Mouse (Mus musculus): Measurements from ENCODE around the gene Cga.

Cga gene

DNA sequence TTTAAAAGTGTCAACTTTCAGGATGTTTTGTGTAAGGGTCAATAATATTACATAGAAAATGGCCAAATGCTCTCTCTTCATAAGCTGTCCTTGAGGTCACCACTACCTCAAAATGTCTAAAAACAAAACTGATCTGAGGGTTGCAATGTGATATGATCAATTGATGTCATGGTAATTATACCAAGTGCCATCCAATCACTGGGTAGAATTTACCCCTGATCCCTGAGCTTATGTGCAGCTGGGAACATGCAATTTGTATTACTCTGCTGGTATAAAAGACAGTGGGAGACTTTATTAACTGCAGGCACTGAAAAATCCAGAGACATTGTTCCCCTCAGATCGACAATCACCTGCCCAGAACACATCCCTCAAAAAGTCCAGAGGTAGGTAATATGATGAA, at the start of gene Cga:
TSS of gene Cga (plus strand) at position 301 of the 400 bp plus-strand sequence.
- DNase-seq (ENCODE audit: low spot score), result no peak

DNA sequence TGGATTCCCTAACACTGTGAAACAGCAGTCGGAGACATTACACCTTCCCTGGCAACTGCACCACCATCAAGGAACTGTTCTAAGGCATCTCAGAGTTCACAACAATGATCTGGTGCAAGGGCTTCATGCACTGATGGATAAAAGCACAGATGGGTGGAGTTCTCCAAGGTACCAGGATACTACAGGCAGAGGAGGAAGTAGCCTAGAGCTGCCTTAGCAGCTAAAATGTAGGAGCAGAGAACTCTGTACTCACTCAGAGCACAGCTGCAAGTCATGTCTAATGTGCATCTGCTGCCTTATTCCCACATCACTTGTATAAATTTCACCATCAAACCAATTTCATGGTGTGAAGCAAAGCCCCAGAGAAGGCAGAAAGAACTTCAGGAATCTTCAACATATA, 49.7 kb upstream of the Cga start:
- no peak for DNase-seq (ENCODE audit: low spot score)

DNA sequence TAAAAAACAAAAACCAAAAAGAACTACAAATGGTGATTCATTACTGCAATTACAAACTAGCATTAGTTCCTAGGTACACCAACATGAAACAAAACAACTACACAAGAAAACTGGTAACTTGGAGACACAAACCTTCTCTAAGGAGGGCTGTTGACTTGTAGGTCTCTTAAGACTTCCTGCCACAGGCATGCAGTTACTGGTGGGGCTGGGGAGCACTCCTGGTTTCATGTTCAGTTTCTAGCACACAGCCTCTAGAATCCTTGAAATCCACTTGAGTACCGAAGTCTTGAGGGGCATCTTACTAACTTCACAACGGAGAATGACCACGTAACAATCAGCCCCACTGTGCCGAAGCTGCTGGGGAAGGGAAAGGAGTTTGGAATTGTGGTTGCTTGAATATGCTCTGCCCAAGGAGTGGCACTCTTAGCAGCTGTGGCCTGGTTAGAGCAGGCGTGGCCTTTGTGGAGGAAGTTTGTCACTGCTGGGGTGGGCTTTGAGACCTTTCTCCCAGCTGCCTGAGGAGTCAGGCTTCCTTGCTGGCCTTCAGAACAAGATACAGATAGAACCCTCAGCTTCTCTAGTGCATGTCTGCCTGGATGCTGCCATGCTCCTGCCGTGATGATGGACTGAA, 45.8 kb upstream of the Cga start:
- no peak for DNase-seq (ENCODE audit: low spot score)

DNA sequence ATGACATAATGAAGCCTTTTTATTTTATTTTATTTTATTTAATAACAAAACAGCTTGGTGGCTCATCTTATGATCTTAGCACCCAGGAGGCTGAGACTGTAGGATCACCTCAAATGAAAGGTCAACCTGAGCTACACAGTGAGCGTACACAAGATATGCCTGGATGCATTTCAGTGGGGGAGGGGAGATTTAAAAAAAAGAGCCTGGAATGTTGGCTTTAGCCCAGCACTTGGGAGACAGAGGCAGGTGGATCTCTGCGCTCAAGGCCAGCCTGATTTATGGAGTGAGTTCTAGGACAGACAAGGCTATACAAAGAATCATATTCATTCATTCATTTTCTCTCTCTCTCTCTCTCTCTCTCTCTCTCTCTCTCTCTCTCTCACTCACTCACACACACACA, 43.4 kb upstream of the Cga start:
- no peak for DNase-seq (ENCODE audit: low spot score)

DNA sequence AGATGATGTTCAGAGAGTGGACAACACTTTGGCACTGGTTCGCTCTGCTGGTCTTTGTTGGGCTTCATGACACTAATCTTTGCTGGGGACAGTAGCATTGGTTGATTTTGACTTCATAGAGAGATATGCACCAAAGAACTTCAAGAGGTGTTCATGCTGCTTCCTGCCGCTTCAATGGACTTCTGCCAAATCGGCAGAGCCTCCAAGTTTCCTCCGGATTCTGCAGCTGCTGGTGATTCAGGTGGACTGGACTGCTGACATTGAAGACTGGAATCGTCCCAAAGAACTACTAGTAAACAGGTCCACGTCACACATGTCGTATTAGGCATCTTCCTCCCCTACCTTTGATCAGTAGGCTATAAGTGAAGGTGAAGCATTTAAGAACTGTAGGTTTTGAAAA, 41.5 kb upstream of the Cga start:
- DNase-seq (ENCODE audit: low spot score), result no peak

DNA sequence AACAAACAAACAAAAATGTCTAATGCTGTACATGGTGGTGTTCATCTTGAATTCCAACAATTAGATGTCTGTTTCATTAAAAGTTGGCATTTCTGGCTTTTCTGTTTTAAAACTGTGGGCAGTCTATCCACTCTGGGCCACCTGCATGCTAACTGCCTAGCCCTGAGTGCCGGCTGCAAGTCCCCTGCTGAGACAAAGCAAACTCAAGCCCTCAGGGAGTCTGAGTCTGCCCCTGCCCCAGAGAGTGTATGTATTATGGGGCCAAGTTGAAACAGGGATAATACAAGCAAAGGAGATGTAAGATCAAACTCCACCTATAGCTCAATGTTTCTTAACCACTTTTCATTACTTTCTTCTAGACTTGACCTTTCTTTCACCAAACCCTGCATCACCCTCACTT, 37.6 kb upstream of the Cga start:
- DNase-seq (ENCODE audit: low spot score), result no peak

DNA sequence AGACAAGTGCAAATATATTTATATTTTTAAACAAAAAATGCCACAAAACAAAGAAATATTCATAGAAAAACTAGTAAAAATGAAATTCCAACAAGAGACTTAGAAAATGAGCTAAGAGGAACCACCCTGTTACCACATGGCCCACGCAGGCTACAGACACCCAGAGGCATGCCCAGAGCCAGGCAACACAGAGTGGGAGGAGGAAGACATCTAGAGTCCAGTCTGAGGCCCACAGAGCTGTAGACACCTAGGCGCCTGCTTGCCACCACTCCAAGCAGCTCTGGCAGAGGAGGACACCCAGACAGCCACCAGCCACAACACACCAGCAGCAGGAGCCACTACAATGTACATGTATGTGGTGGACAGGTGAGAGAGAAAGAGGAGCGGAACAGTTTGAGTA, 34.7 kb upstream of the Cga start:
- no peak for DNase-seq (ENCODE audit: low spot score)

DNA sequence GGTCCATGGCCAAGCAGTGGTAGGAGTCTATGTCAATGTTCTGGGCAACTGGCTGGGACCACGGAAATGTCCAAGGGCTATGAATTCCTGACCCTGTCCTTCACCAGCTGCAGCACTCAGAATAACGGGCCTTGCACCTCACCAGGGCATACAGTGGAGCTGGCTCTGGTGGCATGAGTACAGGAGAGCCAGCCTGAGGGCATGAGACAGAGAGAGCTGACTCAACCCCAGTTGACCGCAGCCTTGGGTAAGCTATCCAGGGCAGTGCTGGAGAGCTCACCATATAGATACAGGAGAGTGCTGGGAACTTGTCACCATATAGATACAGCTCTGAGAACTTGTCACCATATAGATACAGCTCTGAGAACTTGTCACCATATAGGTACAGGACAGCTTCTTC, 34.2 kb upstream of the Cga start:
- no peak for DNase-seq (ENCODE audit: low spot score)

DNA sequence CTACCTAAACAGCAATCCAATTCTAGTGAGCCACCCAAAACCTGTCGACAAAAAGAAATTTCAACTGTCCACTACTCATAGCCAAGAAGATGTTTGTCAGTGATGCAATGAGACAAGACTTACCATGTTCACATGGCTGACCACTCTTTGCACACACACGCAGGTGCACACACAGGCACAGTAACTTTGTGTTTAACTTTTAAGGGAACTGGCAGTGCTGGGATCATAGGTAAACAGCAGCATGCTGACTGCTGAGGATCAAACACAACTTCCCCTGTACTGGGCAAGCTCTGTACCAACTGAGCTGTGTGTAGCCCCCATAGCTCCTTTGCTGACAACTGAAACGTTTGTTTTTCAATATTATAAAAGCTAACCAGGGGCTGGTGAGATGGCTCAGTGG, 32.1 kb upstream of the Cga start:
- no peak for DNase-seq (ENCODE audit: low spot score)

DNA sequence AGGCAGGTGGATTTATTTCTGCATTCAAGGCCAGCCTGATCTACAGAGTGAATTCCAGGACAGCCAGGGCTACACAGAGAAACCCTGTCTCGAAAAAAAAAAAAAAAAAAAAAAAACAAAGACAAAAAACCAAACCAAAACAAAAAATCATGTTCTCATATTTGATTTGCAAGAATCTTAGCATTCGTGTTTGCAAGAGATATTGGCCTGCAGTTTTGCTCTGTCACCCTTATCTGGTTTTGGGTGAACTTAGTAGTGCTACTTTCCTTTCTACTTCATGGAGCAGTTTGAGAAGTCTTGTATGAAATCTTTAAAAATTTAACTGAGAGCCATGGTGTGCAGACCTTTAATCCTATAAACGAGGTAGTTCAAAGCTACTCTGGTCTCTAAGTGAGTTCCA, 23.8 kb upstream of the Cga start:
- no peak for DNase-seq (ENCODE audit: low spot score)

DNA sequence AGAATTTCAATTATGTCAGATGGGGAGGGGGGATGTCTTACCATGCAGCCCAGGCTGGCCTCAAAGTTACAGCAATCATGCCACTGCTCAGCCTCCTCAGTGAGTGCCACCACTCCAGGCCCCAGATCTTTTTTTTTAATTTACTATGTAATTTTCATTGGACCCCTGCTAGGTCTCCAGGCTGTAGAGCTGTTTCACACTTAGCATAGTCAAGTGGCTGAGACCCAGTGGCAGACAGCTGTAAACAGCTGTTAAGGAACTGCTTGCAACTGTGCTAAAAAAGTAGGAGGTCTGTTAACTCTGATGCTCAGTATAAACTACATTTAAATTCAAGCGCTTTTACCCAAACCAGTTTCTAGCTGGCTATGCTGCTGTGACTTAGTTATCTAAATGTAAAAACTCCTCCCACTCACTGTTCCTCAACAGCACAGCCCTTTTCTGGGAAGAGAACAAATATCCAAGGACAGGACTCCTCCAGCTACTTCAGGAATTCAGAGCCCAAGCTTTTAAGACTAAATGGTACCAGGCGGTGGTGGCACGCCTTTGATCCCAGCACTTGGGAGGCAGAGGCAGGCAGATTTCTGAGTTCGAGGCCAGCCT, 20.6 kb upstream of the Cga start:
- no peak for DNase-seq (ENCODE audit: low spot score)

DNA sequence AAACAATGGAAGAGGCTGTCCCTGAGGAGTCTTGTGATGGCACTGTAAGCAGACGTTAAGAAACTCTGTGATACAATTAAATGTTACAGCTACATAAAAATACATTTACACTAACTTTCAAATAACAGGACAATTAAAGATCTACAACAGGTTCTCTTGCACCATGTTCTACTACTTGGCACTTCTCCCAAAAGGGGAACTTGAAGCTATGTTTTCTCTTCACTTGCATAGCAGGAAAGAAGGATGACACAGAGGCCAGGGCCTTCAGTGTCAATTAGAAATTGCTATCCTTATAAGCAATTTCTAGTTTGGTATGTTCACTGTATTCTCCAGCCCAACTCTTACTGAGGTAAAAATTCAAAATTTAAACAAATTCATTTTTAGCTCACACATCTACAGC, 19.3 kb upstream of the Cga start:
- DNase-seq (ENCODE audit: low spot score), result no peak

DNA sequence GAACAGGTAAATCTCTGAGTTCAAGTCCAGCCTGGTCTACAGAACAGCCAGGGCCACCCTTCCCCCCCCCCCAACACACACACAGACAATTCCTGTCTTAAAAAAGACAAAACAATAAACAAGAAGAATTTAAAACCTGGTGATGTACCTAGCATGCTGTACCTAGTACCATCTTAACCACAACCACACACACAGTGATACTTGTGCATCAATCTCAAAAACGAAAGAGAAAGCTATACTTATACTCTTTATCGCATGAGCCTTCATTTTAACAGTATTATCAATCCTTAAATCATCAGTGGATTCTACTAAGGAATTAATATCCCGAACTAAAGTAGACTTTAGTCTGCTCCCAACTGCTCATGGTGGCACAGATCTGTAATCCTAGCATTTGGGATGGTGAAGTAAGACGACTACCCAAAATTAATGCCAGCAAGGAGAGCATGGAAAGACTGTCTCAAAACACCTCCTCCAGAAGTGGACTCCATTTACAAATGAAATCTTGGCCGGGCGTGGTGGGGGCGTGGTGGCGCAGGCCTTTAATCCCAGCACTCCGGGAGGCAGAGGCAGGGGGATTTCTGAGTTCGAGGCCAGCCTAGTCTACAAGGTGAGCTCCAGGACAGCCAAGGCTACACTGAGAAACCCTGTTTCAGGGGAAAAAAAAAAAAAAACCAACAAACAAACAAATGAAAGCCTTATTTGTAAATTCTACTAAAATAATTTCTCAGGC, 12.5 kb upstream of the Cga start:
- DNase-seq (ENCODE audit: low spot score), result no peak

DNA sequence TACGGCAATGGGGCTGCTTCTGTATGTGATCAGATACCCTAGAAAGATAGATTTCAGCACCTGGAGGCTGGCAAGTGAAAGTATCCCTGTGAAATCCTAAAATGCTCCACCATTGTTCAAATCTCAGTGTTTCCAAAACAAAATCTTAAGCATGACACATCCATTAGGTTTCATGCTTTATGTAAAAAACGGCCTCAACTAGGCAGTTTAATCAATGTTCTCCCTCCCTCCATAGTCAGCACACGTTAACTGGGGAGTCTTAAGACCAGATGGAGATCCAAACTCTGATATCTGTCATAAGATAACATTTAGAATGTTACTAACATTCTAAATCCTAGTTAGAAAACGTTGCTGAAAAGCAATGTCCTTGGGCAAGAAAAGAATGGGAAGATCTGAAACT, 11.7 kb upstream of the Cga start:
- DNase-seq (ENCODE audit: low spot score), result no peak

DNA sequence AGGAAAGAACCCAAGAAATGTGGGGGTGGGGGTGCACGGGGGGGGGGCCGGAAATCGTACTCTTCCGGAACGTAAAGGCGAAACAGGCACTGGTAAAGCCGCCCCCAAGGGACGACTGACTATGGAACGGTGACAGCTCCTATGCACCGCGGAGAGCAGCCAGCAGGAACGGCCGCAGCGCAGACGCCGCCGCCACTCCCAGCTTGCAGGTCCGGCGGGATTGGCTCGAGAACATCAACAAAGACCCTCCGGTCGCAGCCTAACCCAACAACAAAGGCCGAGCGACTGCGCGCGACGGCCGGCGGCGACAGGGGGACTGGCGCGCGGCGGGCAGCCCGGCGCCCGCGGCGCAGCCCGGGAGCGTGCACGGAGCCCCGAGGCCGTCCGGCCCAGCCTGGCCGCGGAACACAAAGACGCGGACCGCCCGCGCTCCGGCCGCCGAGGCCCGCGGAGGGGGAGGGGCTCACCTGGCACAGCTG, 11.2 kb upstream of the Cga start:
- DNase-seq (ENCODE audit: low spot score), result peak; percentile 75

DNA sequence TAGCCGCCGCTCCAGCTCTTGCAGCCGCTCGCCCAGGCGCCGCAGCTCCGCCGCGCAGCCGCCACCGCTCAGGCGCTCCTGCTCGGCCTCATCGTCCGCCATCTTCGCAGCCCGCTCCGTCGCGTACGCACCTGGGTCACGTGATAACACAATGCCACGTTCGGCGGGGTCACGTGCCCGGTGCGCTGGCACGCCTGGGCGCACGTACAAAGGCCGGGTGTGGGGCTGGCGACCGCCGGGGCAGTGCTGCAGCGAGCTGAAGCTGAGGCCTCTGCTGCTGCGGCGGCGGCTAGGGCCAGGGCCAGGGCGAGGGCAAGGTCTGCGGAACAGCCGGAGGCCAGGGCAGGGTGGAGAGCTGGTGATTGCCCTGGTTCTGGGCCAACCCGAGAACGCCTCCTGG, 10.8 kb upstream of the Cga start, which contains the start of gene Zfp292:
TSS of gene Zfp292 (minus strand) at position 143 of the 400 bp plus-strand sequence.
- peak; percentile 91 for DNase-seq (ENCODE audit: low spot score)

DNA sequence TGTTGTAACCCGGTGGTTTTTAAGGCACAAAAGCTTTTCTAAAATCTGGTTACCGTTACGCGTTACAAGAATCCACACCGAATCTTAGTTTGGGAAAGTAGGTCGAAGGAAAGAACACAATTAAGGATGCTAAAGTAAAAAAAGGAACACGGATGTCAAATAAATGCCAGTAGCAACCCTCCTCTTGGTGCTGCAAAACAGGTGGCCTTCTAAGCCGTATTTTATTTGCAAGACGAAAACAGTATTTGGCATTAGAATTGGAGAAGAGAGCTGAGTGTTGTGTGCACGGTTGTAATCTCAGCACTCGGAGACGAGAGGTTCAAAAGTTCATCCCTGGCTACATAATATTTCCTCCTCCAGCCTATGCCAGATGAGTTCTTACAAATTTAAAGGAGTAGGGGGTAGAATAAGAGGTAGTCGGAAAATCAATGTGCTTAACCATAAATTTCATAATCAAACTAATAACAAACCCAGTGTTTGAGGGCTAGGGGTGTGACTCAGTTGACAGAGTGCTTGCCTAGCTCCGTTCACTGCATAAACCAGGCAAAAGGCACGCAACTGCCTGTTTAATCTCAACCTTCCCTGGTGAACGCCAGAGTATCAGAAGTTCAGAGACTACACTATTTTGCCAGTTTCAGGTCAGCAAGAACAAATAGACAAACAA, 10.1 kb upstream of the Cga start:
- DNase-seq (ENCODE audit: low spot score), result peak; percentile 7

DNA sequence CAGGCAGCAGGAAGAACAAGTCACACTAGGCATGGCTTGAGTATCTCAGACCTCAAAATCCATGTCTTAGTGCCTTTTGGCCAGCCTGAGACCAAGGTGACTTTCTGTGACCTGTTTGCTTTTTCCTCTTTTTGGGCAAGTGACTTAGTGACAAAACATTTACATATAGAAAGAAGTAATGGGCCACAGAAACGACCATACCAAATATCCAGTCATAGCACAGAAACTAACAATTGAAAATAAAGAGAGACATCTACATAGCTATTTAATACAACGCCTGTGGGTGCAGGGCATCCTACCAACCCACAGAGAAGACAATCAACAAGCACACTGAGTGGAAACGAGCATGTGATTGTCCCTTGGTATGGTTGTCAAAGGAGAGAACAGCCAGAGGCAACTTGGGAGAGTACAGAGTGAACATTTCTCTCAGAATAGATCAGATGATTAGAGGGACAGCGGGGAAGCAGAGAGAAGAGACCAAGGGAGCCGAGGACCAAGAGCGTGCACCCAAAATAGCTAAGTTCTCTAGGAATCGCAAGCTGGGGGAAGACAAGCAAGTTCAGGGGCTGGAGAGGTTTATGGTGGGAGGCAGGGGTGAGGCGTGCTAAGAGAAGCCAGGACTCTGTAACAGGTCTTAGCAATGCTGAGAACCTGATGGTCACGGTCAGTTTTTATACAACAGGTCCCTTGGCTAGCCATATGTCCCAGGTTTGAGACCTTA, 7.8 kb upstream of the Cga start:
- DNase-seq (ENCODE audit: low spot score), result no peak

DNA sequence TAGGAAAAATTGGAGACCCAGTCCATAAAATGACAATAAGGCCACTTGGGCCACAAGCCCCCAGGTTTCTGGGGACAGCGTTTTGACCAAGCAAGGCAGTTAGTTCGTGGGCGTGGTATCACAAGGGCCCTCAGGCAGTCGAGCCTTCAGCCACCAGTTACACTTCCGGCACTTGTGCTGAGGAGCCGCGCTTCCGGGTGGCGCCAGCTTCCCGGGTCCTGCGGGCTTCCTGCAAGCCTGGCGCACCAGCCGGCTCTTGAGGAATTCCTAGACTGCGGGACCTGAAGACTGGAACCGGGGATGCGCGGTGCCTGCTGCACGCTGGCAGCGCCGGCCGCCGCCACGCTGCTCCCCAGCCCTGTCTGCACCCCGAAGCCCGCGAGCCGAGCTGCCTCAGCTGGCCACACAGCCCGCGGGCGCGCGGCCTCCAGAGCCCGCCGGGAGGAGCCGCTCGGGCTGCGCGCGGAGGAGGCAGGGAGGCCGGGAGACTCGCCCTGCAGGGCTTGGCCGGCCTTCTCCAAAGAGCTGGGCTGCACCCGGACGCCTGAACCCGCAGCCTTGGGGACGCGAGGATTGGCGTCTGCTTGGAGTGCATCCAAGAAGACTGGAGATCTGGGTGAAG, 7.0 kb upstream of the Cga start:
- peak; percentile 85 for DNase-seq (ENCODE audit: low spot score)

DNA sequence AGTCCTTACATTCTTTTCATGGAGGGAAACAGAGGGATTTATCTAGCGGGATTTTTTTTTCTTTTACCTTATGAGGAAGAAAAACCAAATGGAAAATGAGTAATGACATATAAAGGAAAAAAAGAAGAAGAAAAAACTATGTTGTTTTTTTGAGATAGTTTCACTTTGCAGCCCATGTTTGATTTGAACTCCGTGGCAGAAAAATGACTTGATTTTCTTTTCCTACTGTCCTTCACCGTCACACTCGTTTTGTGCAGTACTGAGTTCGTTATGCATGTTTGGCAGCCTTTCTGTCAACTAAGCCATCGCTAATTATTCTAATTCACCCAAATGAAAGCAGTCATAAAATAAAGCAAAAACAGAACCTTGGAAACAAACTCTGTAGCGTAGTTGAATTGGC, 6.3 kb upstream of the Cga start:
- DNase-seq (ENCODE audit: low spot score), result peak; percentile 3

DNA sequence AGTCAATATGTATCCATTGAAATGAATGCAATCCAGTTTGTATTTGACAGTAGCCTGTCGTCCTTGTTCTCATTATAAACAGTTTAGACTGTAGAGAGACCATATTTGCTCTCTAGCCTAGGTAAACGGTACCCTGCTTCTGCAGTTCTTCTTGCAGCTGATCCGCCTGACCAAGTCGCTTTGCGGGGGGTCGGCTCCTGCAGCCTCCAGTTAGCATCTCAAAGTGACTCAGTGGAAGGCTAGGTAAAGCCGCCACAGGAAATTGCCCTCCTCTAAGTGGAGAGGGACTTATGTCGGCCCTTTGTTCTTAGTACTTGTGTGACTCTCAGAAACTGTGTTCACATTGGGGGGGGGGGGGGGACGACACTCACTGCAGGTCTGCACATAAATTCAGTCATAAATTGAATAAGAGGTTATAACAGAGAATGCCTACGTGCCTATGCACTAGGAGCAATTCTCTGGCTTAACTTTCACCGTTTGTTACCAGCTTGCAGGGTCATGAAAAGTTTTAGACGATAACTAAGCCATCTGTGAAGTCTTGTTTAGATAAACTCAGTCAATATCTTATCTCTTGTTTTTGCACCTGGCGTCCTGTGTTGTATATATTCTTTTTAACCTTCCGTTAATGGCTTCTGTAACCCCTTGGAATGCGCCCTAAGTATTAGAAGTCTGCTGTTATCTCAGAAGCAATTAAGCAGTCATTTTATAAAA, 4.3 kb upstream of the Cga start:
- no peak for DNase-seq (ENCODE audit: low spot score)

Data from retina, embryonic 14.5 days (tissue).